Comparison of ENCODE assay signal across 10 mouse cellular contexts in genomic region chr10:128358796-128359195, GRCm38 (mm10). TPM values are rescaled to one million over a fixed set of nuclear protein-coding genes. Genes with fewer than 3 reads are reported as not detected.
DNase-seq lines count a peak whose midpoint lies in the region; ATAC-seq lines count a peak whose summit lies in the region.
"Had no signal": no experiment of that assay in that cellular context is flagged by ENCODE, and none has a peak within 500 bp of the region (broad histone marks: within the 10 kb centered on the region; RNA-seq: fewer than 3 reads in every experiment).

No protein-coding gene starts in this region.

- 54% methylated on average over 2 of the region's 2 CpGs for WGBS in liver, embryonic 11.5 days

- peak; percentile 70 for DNase-seq in embryo, embryonic 10 days (ENCODE audit: low spot score)
- no peak for DNase-seq in embryo, embryonic 9.5 days (ENCODE audit: extremely low spot score)
- peak; percentile 52 for DNase-seq in liver
- no peak for DNase-seq in liver, embryonic 11.5 days (ENCODE audit: low spot score)
- DNase-seq in adrenal gland, postnatal 36 days = peak; percentile 56 to 78
- peak; percentile 49 for DNase-seq in gastrocnemius, postnatal 14 days
- peak; percentile 77 for DNase-seq in lung, postnatal 14 days
- DNase-seq in thymus, postnatal 36 days = peak; percentile 33 to 34

- peaks cover 55% of the 10 kb centered on the region for H3K36me3 ChIP-seq in liver, embryonic 11.5 days (ENCODE audit: control insufficient read depth, insufficient read depth, low read length)

- H3K9me3 ChIP-seq in liver, embryonic 11.5 days (ENCODE audit: control insufficient read depth, low read length) = no peaks in the 10 kb centered on the region
- H3K9me3 ChIP-seq: megakaryocyte, embryonic 14.5 days had no signal

- H3K27me3 ChIP-seq in liver, embryonic 11.5 days (replicated peaks; ENCODE audit: control insufficient read depth, insufficient read depth, low read length) = no peaks in the 10 kb centered on the region
- H3K27me3 ChIP-seq: megakaryocyte, embryonic 14.5 days had no signal

- no peak overlapping the region for H3K4me2 ChIP-seq in liver, embryonic 11.5 days

- intact Hi-C loops in gastrocnemius, postnatal 14 days (cut with DNase I; ENCODE audit: low total_unique reads) = no loop called here

- H3K4me3 ChIP-seq in liver, embryonic 11.5 days (ENCODE audit: low read depth, low read length) = no peak overlapping the region
- H3K4me3 ChIP-seq: megakaryocyte, embryonic 14.5 days had no signal

- no peaks in the 10 kb centered on the region for H3K4me1 ChIP-seq in liver, embryonic 11.5 days (replicated peaks; ENCODE audit: control insufficient read depth, insufficient read depth, low read length)

- no peak overlapping the region for H3K9ac ChIP-seq in liver, embryonic 11.5 days (ENCODE audit: low read depth, low read length)

- H3K27ac ChIP-seq in liver, embryonic 11.5 days (ENCODE audit: low read depth, low read length) = no peak overlapping the region

- ATAC-seq in liver, embryonic 11.5 days (replicated peaks; ENCODE audit: low FRiP score) = no peak

RNA-seq across cellular contexts. Expression of gene Coq10a, which starts 10.0 kb away (rescaled TPM):
- 8.4 and 10.5 TPM in 2 replicates for polyA plus RNA-seq in liver, embryonic 11.5 days (2014; fragmentation: Nextera tagmentation; extraction: Ambion mirVana)
- 10 to 100 TPM; 70.3 to 83.5 TPM for total RNA-seq in adrenal gland, postnatal 36 days (2021)
- total RNA-seq in gastrocnemius, postnatal 14 days (2021) = 100 to 1,000 TPM; 257 to 331 TPM

RNA-seq across cellular contexts. Expression of gene Ankrd52, which starts 18.1 kb away (rescaled TPM):
- polyA plus RNA-seq in liver, embryonic 11.5 days (2014; fragmentation: Nextera tagmentation; extraction: Ambion mirVana) = 12.2 and 13.4 TPM in 2 replicates
- 10 to 100 TPM; 56.4 to 70.6 TPM for total RNA-seq in adrenal gland, postnatal 36 days (2021)
- total RNA-seq in gastrocnemius, postnatal 14 days (2021) = 10 to 100 TPM; 53.7 to 54.8 TPM

RNA-seq across cellular contexts. Expression of gene Cs, which starts 21.3 kb away (rescaled TPM):
- polyA plus RNA-seq in liver, embryonic 11.5 days (2014; fragmentation: Nextera tagmentation; extraction: Ambion mirVana) = 255 and 280 TPM in 2 replicates
- total RNA-seq in adrenal gland, postnatal 36 days (2021) = 100 to 1,000 TPM; 369 to 370 TPM
- total RNA-seq in gastrocnemius, postnatal 14 days (2021) = 100 to 1,000 TPM; 571 to 668 TPM

RNA-seq across cellular contexts. Expression of gene Cnpy2, which starts 36.5 kb away (rescaled TPM):
- 195 and 221 TPM in 2 replicates for polyA plus RNA-seq in liver, embryonic 11.5 days (2014; fragmentation: Nextera tagmentation; extraction: Ambion mirVana)
- 100 to 1,000 TPM; 170 to 204 TPM for total RNA-seq in adrenal gland, postnatal 36 days (2021)
- total RNA-seq in gastrocnemius, postnatal 14 days (2021) = 10 to 100 TPM; 47.2 to 55.8 TPM

RNA-seq across cellular contexts. Expression of gene Slc39a5, which starts 42.2 kb away (rescaled TPM):
- 16.5 and 17.6 TPM in 2 replicates for polyA plus RNA-seq in liver, embryonic 11.5 days (2014; fragmentation: Nextera tagmentation; extraction: Ambion mirVana)
- not detected for total RNA-seq in adrenal gland, postnatal 36 days (2021)
- not detected for total RNA-seq in gastrocnemius, postnatal 14 days (2021)
- polyA plus RNA-seq: heart, embryonic 14.5 days had no signal

Comparison
In these comparisons a context has a peak if more than half of its experiments do, and no peak if none do; other contexts are left out.
1. DNase-seq: peak in embryo, embryonic 10 days (single experiment), liver (single experiment), adrenal gland, postnatal 36 days (2 of 2), gastrocnemius, postnatal 14 days (single experiment), lung, postnatal 14 days (single experiment) and thymus, postnatal 36 days (2 of 2); none in embryo, embryonic 9.5 days (single experiment) and liver, embryonic 11.5 days (single experiment).